Mouse (Mus musculus): ENCODE data around the gene Cyp2ab1.

DNA sequence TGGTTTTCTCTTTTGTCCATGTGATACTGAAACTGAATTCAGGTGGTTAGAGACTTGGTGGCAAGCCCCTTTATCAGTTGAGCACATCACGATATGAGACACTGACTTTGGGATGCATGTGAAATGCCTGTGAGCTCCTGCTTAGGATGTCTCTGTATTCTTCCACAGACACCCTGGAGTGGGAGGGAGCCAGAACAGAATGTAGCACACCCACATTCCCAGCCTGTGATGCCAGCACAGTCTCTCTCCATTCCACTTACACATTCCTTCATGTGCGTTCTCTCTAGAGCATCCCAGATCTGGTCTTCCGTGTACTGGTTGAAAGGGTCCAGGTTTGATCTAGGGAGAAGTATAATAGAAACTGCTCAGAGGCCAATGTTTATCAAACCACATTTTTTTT lies 13.4 kb upstream of the Cyp2ab1 start:
- TF ChIP-seq CTCF (IDR thresholded peaks at IDR 0.05; ENCODE audit: extremely low read depth, insufficient read depth, insufficient read length, insufficient replicate concordance) (no peak), POLR2A (IDR thresholded peaks at IDR 0.05; ENCODE audit: low read depth, low read length) (no peak)
